Mouse (Mus musculus) heart, postnatal 0 days (tissue): ENCODE results near the gene Bglap3. TPM values are rescaled to one million over a fixed set of nuclear protein-coding genes. Genes with fewer than 3 reads are reported as not detected.

Experiments
- ATAC-seq: fragments of 200-750 bp; cut with Nextera tagmentation; 2 replicates; pipeline ENCODE4 v1.8.0; 2017; ENCODE audit warnings: low read depth, moderate number of reproducible peaks, moderate library complexity; ENCODE audit not compliant: insufficient read depth
- DNase-seq: peaks from one replicate; pipeline ENCODE4 v3.0.0-alpha.2; 2016; ENCODE audit warnings: low spot score
- H3K27ac ChIP-seq: fragments of 300-500 bp; sonication (generic); 2 replicates; pipeline ENCODE4 v1.5.1; 2014; ENCODE audit warnings: low read depth, mild to moderate bottlenecking
- H3K27me3 ChIP-seq: fragments of 300-500 bp; sonication (generic); 2 replicates; pipeline ENCODE4 v1.6.1; 2014; ENCODE audit warnings: low read length, mixed read lengths; ENCODE audit not compliant: control insufficient read depth, insufficient read depth
- H3K36me3 ChIP-seq: fragments of 300-500 bp; sonication (generic); replicated peaks from 2 replicates; pipeline ENCODE4 v1.6.1; 2014; ENCODE audit warnings: low read length, mixed read lengths; ENCODE audit not compliant: control insufficient read depth, insufficient read depth
- H3K4me1 ChIP-seq: fragments of 300-500 bp; sonication (generic); 2 replicates; pipeline ENCODE4 v1.6.1; 2014; ENCODE audit warnings: antibody characterized with exemption; ENCODE audit not compliant: control insufficient read depth, insufficient read depth
- H3K4me2 ChIP-seq: fragments of 300-500 bp; sonication (generic); 2 replicates; pipeline ENCODE4 v1.6.1; 2014; ENCODE audit warnings: low read depth, mild to moderate bottlenecking, low read length, moderate library complexity
- H3K4me3 ChIP-seq: fragments of 300-500 bp; sonication (generic); 2 replicates; pipeline ENCODE4 v1.5.1; 2014; ENCODE audit warnings: low read depth, low read length
- H3K9ac ChIP-seq: fragments of 300-500 bp; sonication (generic); replicated peaks from 2 replicates; pipeline ENCODE4 v1.6.1; 2014; ENCODE audit warnings: low read depth, low read length, mixed read lengths
- H3K9me3 ChIP-seq: fragments of 300-500 bp; sonication (generic); replicated peaks from 2 replicates; pipeline ENCODE4 v1.6.1; 2016; ENCODE audit warnings: low read length; ENCODE audit not compliant: control insufficient read depth
- CTCF ChIP-seq: IDR thresholded peaks from 2 replicates; pipeline ENCODE4 v1.5.1; 2016; ENCODE audit warnings: antibody characterized with exemption, control low read depth, low read depth
- EP300 ChIP-seq: IDR thresholded peaks from 2 replicates; pipeline ENCODE4 v1.6.1; 2016; ENCODE audit warnings: antibody characterized with exemption, low read depth
- WGBS: fragments of 180-500 bp; shearing (Covaris S2); extraction: QIAGEN DNeasy Blood & Tissue Kit; methylation state at CpG from one replicate; pipeline ENCODE4 v1.1.7; 2014; 5-methylcytosine and 5-hydroxymethylcytosine counted together
- polyA plus RNA-seq: library from polyadenylated mRNA; unstranded; fragments of >200 nt; fragmentation: Nextera tagmentation; extraction: Ambion mirVana; gene quantifications from 2 replicates; pipeline ENCODE4 v1.2.1, GENCODE M21; 2015
- total RNA-seq: library from RNA; depleted of rRNA; stranded (reverse); fragments of >200 nt; gene quantifications from 2 replicates; pipeline ENCODE4 v1.2.3, GENCODE M21; 2014; ENCODE audit warnings: low replicate concordance; rRNA removed

The Bglap3 gene
- total and polyA plus RNA-seq, 2 experiments from 2014 or later, result not detected

DNA sequence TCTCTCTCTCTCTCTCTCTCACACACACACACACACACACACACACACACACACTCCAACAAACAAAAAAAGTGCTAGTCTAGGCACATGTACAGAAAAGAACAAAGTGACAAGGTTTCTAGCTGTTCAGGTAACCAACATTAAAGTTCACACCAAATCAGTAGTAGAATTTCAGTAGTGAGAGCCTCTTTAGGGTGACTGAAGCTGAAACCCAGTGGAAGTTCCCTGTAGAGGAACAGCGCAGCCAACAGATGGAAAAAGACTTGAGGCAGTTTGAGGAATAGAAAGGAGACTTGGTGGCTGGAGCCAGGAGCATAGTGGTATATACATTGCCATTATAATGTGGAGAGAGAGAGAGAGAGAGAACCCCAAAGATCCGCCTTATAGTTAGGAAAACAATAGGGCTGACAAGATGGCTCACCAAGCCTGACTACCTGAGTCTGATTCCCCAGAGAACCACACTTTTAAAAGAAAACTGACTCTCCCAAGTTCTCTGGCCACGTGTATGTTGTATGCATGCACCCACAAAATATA, 37.6 kb downstream of the Bglap3 start:
- H3K9ac ChIP-seq, result peak overlapping the region; percentile 95
- ATAC-seq (no peak), DNase-seq (no peak)
- H3K4me1 ChIP-seq, result peaks cover 17% of the 10 kb centered on the region
- no peaks in the 10 kb centered on the region for H3K9me3 ChIP-seq
- peak overlapping the region; percentile 86 for H3K4me2 ChIP-seq
- no peaks in the 10 kb centered on the region for H3K36me3 ChIP-seq
- peak overlapping the region; percentile 96 for H3K4me3 ChIP-seq
- peak overlapping the region; percentile 98 for H3K27ac ChIP-seq
- TF ChIP-seq CTCF (no peak), EP300 (no peak)
- 39% methylated on average over 3 of the region's 3 CpGs for WGBS
- H3K27me3 ChIP-seq, result no peaks in the 10 kb centered on the region

GRCm38 (mm10) chr3:88334029-88334658, 38.4 kb downstream of the Bglap3 start:
- 56% methylated on average over 12 of the region's 12 CpGs for WGBS
- Histone ChIP-seq H3K4me2 (no peak overlapping the region), H3K4me3 (no peak overlapping the region), H3K4me1 (peaks cover 17% of the 10 kb centered on the region), H3K9ac (no peak overlapping the region), H3K9me3 (no peaks in the 10 kb centered on the region), H3K27me3 (no peaks in the 10 kb centered on the region), H3K27ac (no peak overlapping the region), H3K36me3 (peaks cover 5% of the 10 kb centered on the region)
- DNase-seq (no peak), ATAC-seq (no peak)
- no peak for TF ChIP-seq CTCF
- TF ChIP-seq EP300, result no peak

- Histone ChIP-seq H3K36me3 (peaks cover 18% of the 10 kb centered on the region), H3K27me3 (no peaks in the 10 kb centered on the region), H3K4me3 (no peak overlapping the region), H3K4me1 (peaks cover 9% of the 10 kb centered on the region), H3K4me2 (no peak overlapping the region), H3K9me3 (no peaks in the 10 kb centered on the region), H3K27ac (no peak overlapping the region), H3K9ac (no peak overlapping the region)
- WGBS, result 36% methylated on average over 2 of the region's 2 CpGs
- DNase-seq, result no peak
- ATAC-seq, result no peak
- TF ChIP-seq CTCF (peak; percentile 46), EP300 (no peak)
Measured at GRCm38 (mm10) chr3:88331282-88331681, 41.3 kb downstream of the Bglap3 start.

- Histone ChIP-seq H3K9me3 (no peaks in the 10 kb centered on the region), H3K4me1 (peaks cover 6% of the 10 kb centered on the region), H3K9ac (no peak overlapping the region), H3K27me3 (no peaks in the 10 kb centered on the region), H3K4me3 (no peak overlapping the region), H3K36me3 (peaks cover 18% of the 10 kb centered on the region), H3K4me2 (no peak overlapping the region), H3K27ac (no peak overlapping the region)
- ATAC-seq (no peak), DNase-seq (no peak)
- TF ChIP-seq CTCF (no peak), EP300 (no peak)
- 80% methylated on average over 5 of the region's 5 CpGs for WGBS
Measured at GRCm38 (mm10) chr3:88328956-88329355, 43.6 kb downstream of the Bglap3 start.

DNA sequence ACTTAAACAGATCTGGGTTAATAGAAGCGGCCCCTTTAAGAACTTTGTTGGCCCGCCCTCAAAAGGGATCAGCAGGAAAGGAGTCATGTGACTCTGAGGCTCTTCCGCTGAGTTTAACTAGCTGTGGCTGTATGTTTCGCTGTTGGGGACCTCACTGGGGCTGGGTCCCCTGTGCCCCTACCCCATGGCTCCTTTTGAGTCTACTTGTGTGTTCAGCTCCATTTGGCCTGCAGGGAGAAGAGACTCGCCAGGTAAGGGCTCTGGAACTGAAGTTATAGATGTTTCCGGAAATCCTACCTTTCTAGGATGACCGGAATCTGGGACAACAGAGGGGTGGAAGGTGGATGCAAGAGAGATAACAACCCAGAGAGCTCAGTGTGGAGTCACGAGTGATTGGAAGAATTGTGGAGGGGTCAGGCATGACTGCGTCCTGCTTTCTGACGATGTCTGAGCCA, 47.6 kb downstream of the Bglap3 start, which contains the start of gene Glmp:
Gene Glmp (plus strand): TSS at position 73 of the 455 bp plus-strand sequence.
- no peaks in the 10 kb centered on the region for H3K9me3 ChIP-seq
- H3K27ac ChIP-seq, result no peak within 1 kb of the TSS
- DNase-seq (peak; percentile 76), ATAC-seq (peak; percentile 75)
- H3K36me3 ChIP-seq, result peaks cover 47% of the 10 kb centered on the region
- H3K9ac ChIP-seq, result peak within 1 kb of the TSS; percentile 79
- no peak for TF ChIP-seq CTCF
- no peak for TF ChIP-seq EP300
- peak within 1 kb of the TSS; percentile 84 for H3K4me3 ChIP-seq
- H3K4me1 ChIP-seq, result peaks cover 6% of the 10 kb centered on the region
- H3K4me2 ChIP-seq, result peak within 1 kb of the TSS; percentile 81
- WGBS, result under 1% methylated on average over 10 of the region's 10 CpGs
- no peaks in the 10 kb centered on the region for H3K27me3 ChIP-seq

Other genes with a start within 250 kb of the Bglap3 start
- 70.8 and 75.8 TPM in 2 replicates for gene Mef2d, start 230.4 kb downstream of the Bglap3 start, total RNA-seq
- 30.0 and 30.8 TPM in 2 replicates for gene Mef2d, start 230.4 kb downstream of the Bglap3 start, polyA plus RNA-seq
- gene Rhbg, start 118.0 kb downstream of the Bglap3 start, total RNA-seq, result 0.19 TPM in 1 of 2 replicates, not detected in the other
- gene Rhbg, start 118.0 kb downstream of the Bglap3 start, polyA plus RNA-seq, result not detected in 2 replicates
- gene Gm38392, start 85.5 kb downstream of the Bglap3 start, total RNA-seq, result not detected in 2 replicates
- 0.16 TPM in 1 of 2 replicates, not detected in the other for gene Gm38392, start 85.5 kb downstream of the Bglap3 start, polyA plus RNA-seq
- gene Tsacc, start 75.7 kb downstream of the Bglap3 start, total RNA-seq, result 21.5 and 30.3 TPM in 2 replicates
- gene Tsacc, start 75.7 kb downstream of the Bglap3 start, polyA plus RNA-seq, result 14.3 and 16.7 TPM in 2 replicates
- 187 and 208 TPM in 2 replicates for gene Cct3, start 75.6 kb downstream of the Bglap3 start, total RNA-seq
- 254 and 256 TPM in 2 replicates for gene Cct3, start 75.6 kb downstream of the Bglap3 start, polyA plus RNA-seq
- gene Glmp, start 47.7 kb downstream of the Bglap3 start, total RNA-seq, result 75.1 and 156 TPM in 2 replicates
- gene Glmp, start 47.7 kb downstream of the Bglap3 start, polyA plus RNA-seq, result 129 and 143 TPM in 2 replicates
- 0.27 and 3.7 TPM in 2 replicates for gene Tmem79, start 36.6 kb downstream of the Bglap3 start, total RNA-seq
- 1.3 and 1.6 TPM in 2 replicates for gene Tmem79, start 36.6 kb downstream of the Bglap3 start, polyA plus RNA-seq
- gene Smg5, start 36.5 kb downstream of the Bglap3 start, total RNA-seq, result 54.3 and 60.8 TPM in 2 replicates
- gene Smg5, start 36.5 kb downstream of the Bglap3 start, polyA plus RNA-seq, result 25.1 TPM in 2 replicates
- gene Paqr6, start 8.2 kb downstream of the Bglap3 start, total RNA-seq, result not detected in 2 replicates
- gene Paqr6, start 8.2 kb downstream of the Bglap3 start, polyA plus RNA-seq, result 1.2 and 1.7 TPM in 2 replicates
- gene Bglap2, start 6.0 kb upstream of the Bglap3 start, total RNA-seq, result not detected in 2 replicates
- not detected in 2 replicates for gene Bglap2, start 6.0 kb upstream of the Bglap3 start, polyA plus RNA-seq
- gene Bglap, start 11.7 kb upstream of the Bglap3 start, total RNA-seq, result not detected in 2 replicates
- not detected in 2 replicates for gene Bglap, start 11.7 kb upstream of the Bglap3 start, polyA plus RNA-seq
- gene Pmf1, start 37.6 kb upstream of the Bglap3 start, total RNA-seq, result 86.0 and 116 TPM in 2 replicates
- 62.9 and 65.8 TPM in 2 replicates for gene Pmf1, start 37.6 kb upstream of the Bglap3 start, polyA plus RNA-seq
- gene Slc25a44, start 52.4 kb upstream of the Bglap3 start, total RNA-seq, result 17.2 and 25.4 TPM in 2 replicates
- 9.6 and 9.7 TPM in 2 replicates for gene Slc25a44, start 52.4 kb upstream of the Bglap3 start, polyA plus RNA-seq
- 2.0 and 2.1 TPM in 2 replicates for gene Sema4a, start 88.4 kb upstream of the Bglap3 start, total RNA-seq
- 0.93 and 1.0 TPM in 2 replicates for gene Sema4a, start 88.4 kb upstream of the Bglap3 start, polyA plus RNA-seq
- gene Lmna, start 137.2 kb upstream of the Bglap3 start, total RNA-seq, result 156 and 210 TPM in 2 replicates
- 109 and 122 TPM in 2 replicates for gene Lmna, start 137.2 kb upstream of the Bglap3 start, polyA plus RNA-seq
- 6.0 and 9.7 TPM in 2 replicates for gene Mex3a, start 159.7 kb upstream of the Bglap3 start, total RNA-seq
- 2.6 and 2.7 TPM in 2 replicates for gene Mex3a, start 159.7 kb upstream of the Bglap3 start, polyA plus RNA-seq
- gene Rab25, start 175.6 kb upstream of the Bglap3 start, total RNA-seq, result 0.39 and 2.5 TPM in 2 replicates
- 0.16 TPM in 1 of 2 replicates, not detected in the other for gene Rab25, start 175.6 kb upstream of the Bglap3 start, polyA plus RNA-seq
- gene Lamtor2, start 180.3 kb upstream of the Bglap3 start, total RNA-seq, result 3.6 and 34.6 TPM in 2 replicates
- gene Lamtor2, start 180.3 kb upstream of the Bglap3 start, polyA plus RNA-seq, result 131 and 136 TPM in 2 replicates
- 74.9 and 82.4 TPM in 2 replicates for gene Ubqln4, start 181.0 kb upstream of the Bglap3 start, total RNA-seq
- gene Ubqln4, start 181.0 kb upstream of the Bglap3 start, polyA plus RNA-seq, result 18.3 and 19.0 TPM in 2 replicates
- gene Ssr2, start 203.1 kb upstream of the Bglap3 start, total RNA-seq, result 246 and 286 TPM in 2 replicates
- 144 and 146 TPM in 2 replicates for gene Ssr2, start 203.1 kb upstream of the Bglap3 start, polyA plus RNA-seq
- gene Arhgef2, start 233.2 kb upstream of the Bglap3 start, total RNA-seq, result 81.1 and 146 TPM in 2 replicates
- gene Arhgef2, start 233.2 kb upstream of the Bglap3 start, polyA plus RNA-seq, result 52.2 and 56.1 TPM in 2 replicates